Mouse (Mus musculus) CH12.LX (cell line): ENCODE measurements around the gene Plcg2. TPM values are rescaled to one million over a fixed set of nuclear protein-coding genes. Genes with fewer than 3 reads are reported as not detected.

Source experiments
- DNase-seq: peaks from one replicate; pipeline ENCODE4 v3.0.0-alpha.2; 2013; ENCODE audit errors: extremely low read depth
- H3K27ac ChIP-seq: 2 replicates; pipeline ENCODE4 v1.5.1; 2012; ENCODE audit warnings: low read depth, mild to moderate bottlenecking, control low read depth, moderate library complexity; ENCODE audit not compliant: insufficient read depth
- H3K27me3 ChIP-seq: replicated peaks from 2 replicates; pipeline ENCODE3; 2012; ENCODE audit warnings: inconsistent platforms
- H3K36me3 ChIP-seq, 2 experiments: replicated peaks in 1 of 2; 2 replicates each; pipeline versions ENCODE3 to v1.6.1; 2012; ENCODE audit warnings: inconsistent platforms in 1 of 2, low read length in 1 of 2, mild to moderate bottlenecking in 1 of 2, mixed read lengths in 1 of 2, moderate library complexity in 1 of 2; ENCODE audit not compliant: control insufficient read depth in 1 of 2, insufficient read depth in 1 of 2
- H3K4me1 ChIP-seq, 2 experiments: 2 replicates each; pipeline ENCODE4 v1.6.1; 2012; ENCODE audit warnings: inconsistent platforms in 1 of 2, moderate library complexity in 1 of 2; ENCODE audit not compliant: insufficient read depth in 2 of 2, control insufficient read depth in 1 of 2
- H3K4me2 ChIP-seq: 2 replicates; pipeline ENCODE4 v1.6.1; 2012; ENCODE audit warnings: low read depth, mild to moderate bottlenecking, control low read depth; ENCODE audit not compliant: poor library complexity, insufficient read depth, severe bottlenecking
- H3K4me3 ChIP-seq, 3 experiments: fragments of 150-350 bp in 1 of 3; sonication (generic) in 1 of 3; replicated peaks in 1 of 3; 2 replicates each; pipeline versions ENCODE3 to v1.5.1; 2011 to 2012; ENCODE audit warnings: low read depth in 2 of 3, low read length in 2 of 3, mild to moderate bottlenecking in 2 of 3, moderate library complexity in 2 of 3, control low read depth in 1 of 3, improper control_type of control experiment in 1 of 3, inconsistent platforms in 1 of 3, mixed read lengths in 1 of 3; ENCODE audit not compliant: poor library complexity in 1 of 3
- H3K79me2 ChIP-seq: replicated peaks from 2 replicates; pipeline ENCODE4 v1.6.1; 2012; ENCODE audit warnings: mild to moderate bottlenecking, moderate library complexity; ENCODE audit not compliant: control insufficient read depth, poor library complexity, insufficient read depth, severe bottlenecking; ENCODE audit errors: extremely low read depth
- H3K9ac ChIP-seq: 2 replicates; pipeline ENCODE4 v1.6.1; 2012; ENCODE audit warnings: low read depth, mild to moderate bottlenecking, control low read depth, moderate library complexity; ENCODE audit not compliant: insufficient read depth
- H3K9me3 ChIP-seq: replicated peaks from 2 replicates; pipeline ENCODE3; 2012; ENCODE audit warnings: low read length, inconsistent platforms, mixed read lengths
- CHD1 ChIP-seq: IDR thresholded peaks from 2 replicates; pipeline ENCODE4 v1.6.1; 2012; ENCODE audit warnings: low read depth, low read length, improper control_type of control experiment, inconsistent platforms
- CTCF ChIP-seq, 2 experiments: IDR thresholded peaks in 1 of 2; conservative IDR thresholded peaks in 1 of 2; 2 replicates each; pipeline ENCODE4 v1.5.1; 2011 to 2012; ENCODE audit warnings: low read depth in 2 of 2, low read length in 2 of 2, improper control_type of control experiment in 1 of 2, inconsistent platforms in 1 of 2, mild to moderate bottlenecking in 1 of 2, moderate library complexity in 1 of 2
- ELF1 ChIP-seq: IDR thresholded peaks from 2 replicates; pipeline ENCODE4 v1.6.1; 2014; ENCODE audit warnings: low read depth, mild to moderate bottlenecking, inconsistent platforms, low read length, improper control_type of control experiment
- ETS1 ChIP-seq: conservative IDR thresholded peaks from 2 replicates; pipeline ENCODE4 v1.6.1; 2012; ENCODE audit warnings: low read depth, mild to moderate bottlenecking, inconsistent platforms, low read length, improper control_type of control experiment, moderate library complexity
- JUN ChIP-seq: IDR thresholded peaks from 2 replicates; pipeline ENCODE4 v1.6.1; 2011; ENCODE audit warnings: low read depth, mild to moderate bottlenecking, low read length, improper control_type of control experiment, moderate library complexity; ENCODE audit not compliant: insufficient read depth
- MAX ChIP-seq: IDR thresholded peaks from 2 replicates; pipeline ENCODE4 v1.6.1; 2011; ENCODE audit warnings: low read length, improper control_type of control experiment
- MAZ ChIP-seq: IDR thresholded peaks from 2 replicates; pipeline ENCODE4 v1.6.1; 2012; ENCODE audit warnings: low read depth, mild to moderate bottlenecking, inconsistent platforms, low read length, improper control_type of control experiment, moderate library complexity
- MEF2A ChIP-seq: IDR thresholded peaks from 2 replicates; pipeline ENCODE4 v1.6.1; 2014; ENCODE audit warnings: low read depth, mild to moderate bottlenecking, inconsistent platforms, low read length, improper control_type of control experiment, borderline replicate concordance
- MYC ChIP-seq: IDR thresholded peaks from 2 replicates; pipeline ENCODE4 v1.6.1; 2011; ENCODE audit warnings: low read depth, mild to moderate bottlenecking, improper control_type of control experiment, low read length
- TBP ChIP-seq: conservative IDR thresholded peaks from 2 replicates; pipeline ENCODE4 v1.6.1; 2011; ENCODE audit warnings: low read depth, low read length, improper control_type of control experiment
- USF1 ChIP-seq: IDR thresholded peaks from 2 replicates; pipeline ENCODE4 v1.6.1; 2014; ENCODE audit warnings: low read depth, mild to moderate bottlenecking, inconsistent platforms, low read length, improper control_type of control experiment
- ZC3H11A ChIP-seq: IDR thresholded peaks from 2 replicates; pipeline ENCODE4 v1.6.1; 2012; ENCODE audit warnings: low read depth, mild to moderate bottlenecking, inconsistent platforms, low read length, improper control_type of control experiment
- ZKSCAN1 ChIP-seq: IDR thresholded peaks from 2 replicates; pipeline ENCODE4 v1.6.1; 2012; ENCODE audit warnings: low read depth, inconsistent platforms, low read length, improper control_type of control experiment, borderline replicate concordance
- dilution Hi-C: fragments of 300-500 bp; cut with MboI; formaldehyde crosslinking; loops from 2 replicates; pipeline ENCODE4 v1.14.3; 2020; ENCODE audit warnings: low sequenced_read_pairs; ENCODE audit not compliant: extremely low pct_unique_long_range_greater_than_20kb, extremely low pct_ligation_motif_present
- in situ Hi-C: fragments of 300-500 bp; cut with MboI; formaldehyde crosslinking; loops from 3 replicates; pipeline ENCODE4 v1.14.3; 2019; ENCODE audit warnings: low sequenced_read_pairs, low pct_ligation_motif_present, low pct_unique_long_range_greater_than_20kb, mixed read lengths
- polyA plus RNA-seq: library from polyadenylated mRNA; unstranded; fragments of >175 nt; gene quantifications from 2 replicates; pipeline ENCODE4 v1.2.1, GENCODE M21; 2012; ENCODE audit warnings: low read depth; ENCODE audit not compliant: insufficient read length
- total RNA-seq, 2 experiments: library from RNA; depleted of rRNA; stranded (reverse); fragments of 300-350 nt in 1 of 2; fragments of >200 nt in 1 of 2; gene quantifications; 2 replicates each; pipeline ENCODE4 v1.2.3; 2012 to 2014

Plcg2 gene
- total and polyA plus RNA-seq, 3 experiments, result 129 to 196 (median 194) TPM

- H3K4me3 ChIP-seq, result no peak overlapping the region
- TF ChIP-seq USF1, result no peak
- TF ChIP-seq ZC3H11A, result no peak
- no peak for TF ChIP-seq JUN
- TF ChIP-seq ELF1, result no peak
- TF ChIP-seq ETS1, result no peak
- TF ChIP-seq MAX, result no peak
- TF ChIP-seq CHD1, result no peak
- TF ChIP-seq MAZ, result no peak
- TF ChIP-seq TBP, result no peak
- TF ChIP-seq MEF2A, result no peak
- TF ChIP-seq ZKSCAN1, result no peak
- TF ChIP-seq MYC, result no peak
- no peak for TF ChIP-seq CTCF (conservative IDR thresholded peaks at IDR 0.05 in 1 of 2, IDR thresholded peaks at IDR 0.05 in 1 of 2; ENCODE audit: low read depth in 2 of 2, low read length in 2 of 2)
- DNase-seq, result no peak
- no peak overlapping the region for H3K4me2 ChIP-seq
- no peak overlapping the region for H3K27ac ChIP-seq
- in situ Hi-C loops (no loop called here), dilution Hi-C loops (no loop called here)
- no peaks in the 10 kb centered on the region for H3K36me3 ChIP-seq
- H3K27me3 ChIP-seq, result no peaks in the 10 kb centered on the region
- H3K9ac ChIP-seq, result no peak overlapping the region
- no peaks in the 10 kb centered on the region for H3K79me2 ChIP-seq
- peaks cover 6 to 11% of the 10 kb centered on the region in 2 experiments; a peak in 3 of 4 replicates for H3K4me1 ChIP-seq
- H3K9me3 ChIP-seq, result no peaks in the 10 kb centered on the region
Measured at GRCm38 (mm10) chr8:117677011-117677410, 178.9 kb downstream of the Plcg2 start.

GRCm38 (mm10) chr8:117678650-117679049 lies 180.6 kb downstream of the Plcg2 start:
- H3K36me3 ChIP-seq, result no peaks in the 10 kb centered on the region
- H3K27ac ChIP-seq, result no peak overlapping the region
- no peak overlapping the region for H3K9ac ChIP-seq
- H3K4me3 ChIP-seq, result no peak overlapping the region
- TF ChIP-seq ZC3H11A (no peak), USF1 (peak; percentile 18; the same call in 1 of the 2 replicates)
- H3K79me2 ChIP-seq, result no peaks in the 10 kb centered on the region
- in situ Hi-C loops (no loop called here), dilution Hi-C loops (no loop called here)
- H3K27me3 ChIP-seq, result no peaks in the 10 kb centered on the region
- no peak for DNase-seq
- no peaks in the 10 kb centered on the region for H3K9me3 ChIP-seq
- H3K4me1 ChIP-seq, result 0 out of 4 replicates have a peak, but pooled peaks cover 0 to under 1% of the 10 kb centered on the region in 2 experiments
- H3K4me2 ChIP-seq, result no peak overlapping the region
